Mouse (Mus musculus): ENCODE measurements at regions not wholly inside any gene's neighbourhood (a gene's known extent, or its start where the extent isn't known, plus 50 kb on each side); places are given as distances from the start of the nearest gene placed in this dataset.

DNA sequence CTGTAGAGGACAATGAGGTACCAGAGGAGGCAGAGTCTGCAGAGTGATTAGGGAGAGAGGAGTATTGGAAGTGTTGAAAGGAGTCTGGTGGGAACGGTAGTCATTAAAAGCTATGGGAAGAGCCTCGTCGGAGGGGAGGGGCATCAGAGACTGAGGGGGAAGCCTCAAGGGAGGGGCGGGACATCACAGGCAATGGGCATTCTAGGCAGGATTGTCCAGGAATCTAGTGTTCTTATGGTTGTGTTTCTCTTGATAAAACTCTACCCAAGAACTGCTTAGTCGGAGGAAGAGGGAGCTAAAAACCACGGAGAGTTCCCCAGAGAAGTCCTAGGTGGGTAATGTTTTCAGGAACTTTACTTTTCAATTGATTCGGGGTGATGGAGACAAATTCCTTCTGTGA is 90.2 kb downstream of the Sec23ip start:
- H3K4me3 ChIP-seq (ENCODE audit: low read depth, low read length), result no peak overlapping the region
- no peak for ATAC-seq (ENCODE audit: insufficient read depth, low FRiP score, low TSS enrichment)
- 48% methylated on average over 7 of the region's 7 CpGs for WGBS
- H3K27me3 ChIP-seq (ENCODE audit: control insufficient read depth, insufficient read depth, low read length), result no peaks in the 10 kb centered on the region
- H3K9ac ChIP-seq (ENCODE audit: low read length), result no peak overlapping the region
- no peaks in the 10 kb centered on the region for H3K4me1 ChIP-seq (ENCODE audit: control insufficient read depth, insufficient read depth, low read length)
- no peaks in the 10 kb centered on the region for H3K9me3 ChIP-seq (ENCODE audit: control insufficient read depth, low read length)
- DNase-seq (ENCODE audit: low spot score), result no peak
- no peaks in the 10 kb centered on the region for H3K36me3 ChIP-seq (ENCODE audit: control insufficient read depth, insufficient read depth, low read length)
- H3K4me2 ChIP-seq (ENCODE audit: low read depth), result no peak overlapping the region
- H3K27ac ChIP-seq (ENCODE audit: low read depth, low read length), result no peak overlapping the region

DNA sequence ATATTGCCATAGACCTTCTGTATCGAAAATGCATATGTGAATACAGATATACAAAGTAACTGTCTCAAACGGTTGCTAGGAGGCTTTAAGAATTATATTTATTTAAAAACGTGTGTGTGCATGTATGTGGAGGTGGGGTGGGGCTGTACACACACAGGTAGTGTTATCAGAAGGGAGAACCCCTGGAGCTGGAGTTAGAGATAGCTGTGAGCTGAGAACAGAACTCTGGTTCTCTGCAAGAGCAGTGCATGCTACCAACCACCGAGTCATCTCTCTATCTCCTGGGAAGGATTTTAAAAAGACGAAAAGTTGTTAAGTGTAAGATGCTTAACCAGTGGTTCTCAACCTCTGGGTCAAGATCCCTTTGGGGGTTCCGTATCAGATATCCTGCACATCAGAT is 91.7 kb downstream of the Sec23ip start:
- no peaks in the 10 kb centered on the region for H3K9me3 ChIP-seq (ENCODE audit: control insufficient read depth, low read length)
- H3K27ac ChIP-seq (ENCODE audit: low read depth, low read length), result no peak overlapping the region
- WGBS, result 82% methylated on average over 6 of the region's 6 CpGs
- H3K4me2 ChIP-seq (ENCODE audit: low read depth), result no peak overlapping the region
- ATAC-seq (ENCODE audit: insufficient read depth, low FRiP score, low TSS enrichment), result no peak
- no peaks in the 10 kb centered on the region for H3K27me3 ChIP-seq (ENCODE audit: control insufficient read depth, insufficient read depth, low read length)
- H3K9ac ChIP-seq (ENCODE audit: low read length), result no peak overlapping the region
- H3K36me3 ChIP-seq (ENCODE audit: control insufficient read depth, insufficient read depth, low read length), result no peaks in the 10 kb centered on the region
- no peak overlapping the region for H3K4me3 ChIP-seq (ENCODE audit: low read depth, low read length)
- H3K4me1 ChIP-seq (ENCODE audit: control insufficient read depth, insufficient read depth, low read length), result no peaks in the 10 kb centered on the region
- DNase-seq (ENCODE audit: low spot score), result no peak

DNA sequence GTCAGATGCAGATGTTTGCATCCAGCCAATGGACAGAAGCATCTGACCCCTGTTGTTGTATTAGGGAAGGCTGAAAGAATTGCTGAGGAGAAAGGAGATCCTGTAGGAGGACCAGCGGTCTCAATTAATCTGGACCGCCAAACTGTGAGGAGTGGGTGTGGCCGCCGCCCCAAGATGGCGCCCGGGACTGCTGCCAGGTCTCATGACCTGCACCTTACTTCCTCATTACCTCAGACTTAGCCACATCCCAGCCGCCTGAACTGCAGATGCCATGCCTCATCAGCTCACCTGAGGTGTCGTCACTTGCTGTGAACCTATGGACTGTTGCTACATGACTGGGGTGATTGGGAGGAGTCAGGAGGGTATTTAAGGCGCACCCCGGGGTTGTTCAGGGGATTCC is 97.8 kb downstream of the Sec23ip start:
- WGBS, result 96% methylated on average over 10 of the region's 10 CpGs
- no peak for ATAC-seq (ENCODE audit: insufficient read depth, low FRiP score, low TSS enrichment)

DNA sequence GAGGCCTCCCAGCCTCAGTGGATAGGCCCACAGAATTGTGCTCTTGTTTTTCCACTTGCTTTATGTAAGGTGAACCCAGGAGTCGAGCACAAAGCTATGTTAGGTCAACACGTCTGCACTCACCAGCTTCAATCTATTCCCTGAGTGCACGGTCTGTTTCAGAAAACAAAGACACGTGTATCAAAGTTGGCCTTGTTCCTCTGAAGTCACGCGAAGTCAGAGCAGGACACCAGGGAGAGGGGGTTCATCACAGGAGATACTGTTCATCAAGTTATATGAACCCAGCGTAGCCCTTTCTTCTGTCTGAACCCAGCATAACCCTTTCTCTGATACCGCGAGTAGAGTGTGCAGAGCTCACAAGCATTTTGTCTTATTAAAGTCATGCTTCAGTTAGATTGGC is 98.8 kb downstream of the Sec23ip start:
- Histone ChIP-seq H3K9me3 (ENCODE audit: control insufficient read depth, low read length) (no peaks in the 10 kb centered on the region), H3K36me3 (ENCODE audit: control insufficient read depth, insufficient read depth, low read length) (no peaks in the 10 kb centered on the region), H3K4me3 (ENCODE audit: low read depth, low read length) (no peak overlapping the region), H3K27me3 (ENCODE audit: control insufficient read depth, insufficient read depth, low read length) (no peaks in the 10 kb centered on the region), H3K4me2 (ENCODE audit: low read depth) (no peak overlapping the region), H3K9ac (ENCODE audit: low read length) (no peak overlapping the region), H3K27ac (ENCODE audit: low read depth, low read length) (no peak overlapping the region), H3K4me1 (ENCODE audit: control insufficient read depth, insufficient read depth, low read length) (no peaks in the 10 kb centered on the region)
- ATAC-seq (ENCODE audit: insufficient read depth, low FRiP score, low TSS enrichment) (no peak), DNase-seq (ENCODE audit: low spot score) (no peak)
- WGBS, result 88% methylated on average over 9 of the region's 9 CpGs

More for the DNA sequence above, 97.8 kb downstream of the Sec23ip start:
- no peak overlapping the region for H3K9ac ChIP-seq (ENCODE audit: low read length)
- H3K36me3 ChIP-seq (ENCODE audit: control insufficient read depth, insufficient read depth, low read length), result no peaks in the 10 kb centered on the region
- no peaks in the 10 kb centered on the region for H3K4me1 ChIP-seq (ENCODE audit: control insufficient read depth, insufficient read depth, low read length)
- no peaks in the 10 kb centered on the region for H3K9me3 ChIP-seq (ENCODE audit: control insufficient read depth, low read length)
- DNase-seq (ENCODE audit: low spot score), result no peak
- H3K4me2 ChIP-seq (ENCODE audit: low read depth), result no peak overlapping the region
- no peak overlapping the region for H3K27ac ChIP-seq (ENCODE audit: low read depth, low read length)
- H3K4me3 ChIP-seq (ENCODE audit: low read depth, low read length), result no peak overlapping the region
- no peaks in the 10 kb centered on the region for H3K27me3 ChIP-seq (ENCODE audit: control insufficient read depth, insufficient read depth, low read length)

DNA sequence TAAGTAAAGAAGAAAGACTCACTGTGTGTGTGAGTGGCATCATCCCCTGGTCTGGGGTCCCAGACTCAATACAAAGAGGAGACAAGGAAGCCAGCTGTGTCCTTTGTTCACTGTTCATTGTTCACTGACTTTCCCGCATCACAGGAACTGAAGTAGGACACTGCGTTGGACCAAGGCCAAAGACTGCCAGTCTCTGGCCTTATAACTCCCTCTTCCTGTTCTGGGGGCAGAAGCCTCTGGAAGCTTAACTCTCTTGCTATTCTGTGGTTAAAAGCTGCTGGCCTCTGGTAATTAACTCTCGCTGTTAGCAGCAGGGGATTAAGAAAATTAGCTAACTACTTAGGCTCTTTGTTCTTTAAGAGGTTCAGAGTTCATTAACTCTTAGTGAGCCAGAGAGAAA is 104.5 kb downstream of the Sec23ip start:
- WGBS, result 13% methylated on average over 3 of the region's 3 CpGs
- Histone ChIP-seq H3K4me2 (ENCODE audit: low read depth) (no peak overlapping the region), H3K9me3 (ENCODE audit: control insufficient read depth, low read length) (no peaks in the 10 kb centered on the region), H3K27me3 (ENCODE audit: control insufficient read depth, insufficient read depth, low read length) (no peaks in the 10 kb centered on the region), H3K4me3 (ENCODE audit: low read depth, low read length) (no peak overlapping the region), H3K4me1 (ENCODE audit: control insufficient read depth, insufficient read depth, low read length) (no peaks in the 10 kb centered on the region), H3K27ac (ENCODE audit: low read depth, low read length) (no peak overlapping the region), H3K9ac (ENCODE audit: low read length) (no peak overlapping the region), H3K36me3 (ENCODE audit: control insufficient read depth, insufficient read depth, low read length) (no peaks in the 10 kb centered on the region)
- ATAC-seq (ENCODE audit: insufficient read depth, low FRiP score, low TSS enrichment), result no peak
- no peak for DNase-seq (ENCODE audit: low spot score)

DNA sequence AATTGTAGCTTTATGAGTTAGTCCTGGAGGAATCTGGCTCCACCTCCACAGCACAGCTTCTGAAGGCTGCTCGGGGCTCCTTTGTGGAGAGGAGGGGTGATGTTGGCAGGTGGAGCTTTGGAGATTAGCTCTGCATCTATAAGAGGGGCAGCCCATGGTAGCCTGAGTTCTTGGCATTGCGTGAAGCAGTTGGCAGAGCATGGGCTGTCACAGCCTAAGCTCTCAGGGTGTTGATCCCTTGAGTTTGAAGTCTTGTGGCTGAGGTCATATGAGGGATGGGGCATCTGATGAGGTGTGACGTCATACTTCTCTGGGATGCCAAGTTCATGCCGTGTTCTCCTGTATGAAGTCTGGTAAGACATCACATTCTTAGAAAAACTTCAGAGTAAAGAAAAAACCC is 109.5 kb downstream of the Sec23ip start:
- H3K9me3 ChIP-seq (ENCODE audit: control insufficient read depth, low read length), result no peaks in the 10 kb centered on the region
- no peak overlapping the region for H3K9ac ChIP-seq (ENCODE audit: low read length)
- no peaks in the 10 kb centered on the region for H3K27me3 ChIP-seq (ENCODE audit: control insufficient read depth, insufficient read depth, low read length)
- ATAC-seq (ENCODE audit: insufficient read depth, low FRiP score, low TSS enrichment) (no peak), DNase-seq (ENCODE audit: low spot score) (no peak)
- H3K4me1 ChIP-seq (ENCODE audit: control insufficient read depth, insufficient read depth, low read length), result no peaks in the 10 kb centered on the region
- whole genome bisulfite sequencing, result 74% methylated on average over 4 of the region's 4 CpGs
- H3K4me2 ChIP-seq (ENCODE audit: low read depth), result no peak overlapping the region
- no peaks in the 10 kb centered on the region for H3K36me3 ChIP-seq (ENCODE audit: control insufficient read depth, insufficient read depth, low read length)
- no peak overlapping the region for H3K4me3 ChIP-seq (ENCODE audit: low read depth, low read length)
- H3K27ac ChIP-seq (ENCODE audit: low read depth, low read length), result no peak overlapping the region

DNA sequence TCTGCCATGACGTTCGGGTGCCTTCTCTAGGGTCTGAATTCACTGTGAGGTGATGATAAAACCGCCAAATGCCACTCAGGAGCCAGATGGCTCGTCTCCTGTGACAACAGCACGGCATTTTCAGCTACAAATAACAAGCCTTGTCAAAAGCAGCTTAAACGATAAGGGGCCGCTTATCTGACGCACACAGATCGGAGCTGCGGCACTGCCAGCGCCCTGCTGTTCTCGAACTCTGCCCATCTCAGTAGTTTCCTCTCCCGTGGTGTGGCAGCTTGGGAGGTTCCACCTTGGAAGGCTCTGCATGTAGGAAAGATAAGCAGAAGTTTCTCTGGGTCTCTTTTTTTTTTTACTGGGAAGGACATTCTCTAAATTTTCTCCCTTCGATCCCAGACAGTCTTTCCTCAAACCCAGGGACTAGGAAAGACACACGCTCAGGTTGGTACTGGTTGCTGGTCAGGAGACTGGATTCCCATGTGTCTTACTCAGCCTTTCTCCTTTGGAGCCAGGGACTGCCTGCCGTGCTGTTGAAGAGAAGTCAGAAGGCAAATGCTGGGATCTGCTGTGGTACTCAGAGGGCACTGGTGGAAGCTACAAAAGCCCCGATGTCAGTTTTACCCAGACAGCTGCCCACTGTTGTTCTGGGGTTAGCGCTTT is 110.1 kb downstream of the Sec23ip start:
- no peak for DNase-seq (ENCODE audit: low spot score)
- WGBS, result 75% methylated on average over 18 of the region's 18 CpGs

DNA sequence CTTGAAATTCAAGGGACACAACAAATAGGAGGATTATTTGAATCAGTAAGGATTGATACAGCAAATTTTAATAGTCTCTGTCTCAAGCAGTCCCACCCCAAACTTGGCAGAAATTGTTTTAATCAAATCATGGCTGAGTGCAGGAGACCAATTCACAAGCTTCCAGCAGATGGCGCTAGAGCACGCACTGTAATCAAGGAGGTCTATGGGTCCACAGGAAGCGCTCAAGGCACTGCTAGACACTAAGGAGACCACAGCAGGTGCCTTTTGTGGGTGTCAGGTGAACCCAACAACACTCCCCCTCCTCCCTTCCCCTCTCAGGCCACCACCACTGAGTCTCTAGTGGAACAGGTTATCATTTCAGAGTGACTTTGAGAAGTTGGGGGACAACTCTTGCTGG is 115.4 kb downstream of the Sec23ip start:
- Histone ChIP-seq H3K4me1 (ENCODE audit: control insufficient read depth, insufficient read depth, low read length) (no peaks in the 10 kb centered on the region), H3K36me3 (ENCODE audit: control insufficient read depth, insufficient read depth, low read length) (no peaks in the 10 kb centered on the region), H3K9me3 (ENCODE audit: control insufficient read depth, low read length) (no peaks in the 10 kb centered on the region), H3K4me2 (ENCODE audit: low read depth) (no peak overlapping the region), H3K27ac (ENCODE audit: low read depth, low read length) (no peak overlapping the region), H3K9ac (ENCODE audit: low read length) (no peak overlapping the region), H3K27me3 (ENCODE audit: control insufficient read depth, insufficient read depth, low read length) (no peaks in the 10 kb centered on the region), H3K4me3 (ENCODE audit: low read depth, low read length) (no peak overlapping the region)
- ATAC-seq (ENCODE audit: insufficient read depth, low FRiP score, low TSS enrichment) (no peak), DNase-seq (ENCODE audit: low spot score) (peak; percentile 76)
- 5% methylated on average over 3 of the region's 3 CpGs for WGBS

More for the DNA sequence above, 110.1 kb downstream of the Sec23ip start:
- no peak overlapping the region for H3K9ac ChIP-seq (ENCODE audit: low read length)
- H3K9me3 ChIP-seq (ENCODE audit: control insufficient read depth, low read length), result no peaks in the 10 kb centered on the region
- no peaks in the 10 kb centered on the region for H3K36me3 ChIP-seq (ENCODE audit: control insufficient read depth, insufficient read depth, low read length)
- ATAC-seq (ENCODE audit: insufficient read depth, low FRiP score, low TSS enrichment), result no peak
- no peaks in the 10 kb centered on the region for H3K27me3 ChIP-seq (ENCODE audit: control insufficient read depth, insufficient read depth, low read length)
- H3K4me2 ChIP-seq (ENCODE audit: low read depth), result no peak overlapping the region
- H3K27ac ChIP-seq (ENCODE audit: low read depth, low read length), result no peak overlapping the region
- H3K4me1 ChIP-seq (ENCODE audit: control insufficient read depth, insufficient read depth, low read length), result no peaks in the 10 kb centered on the region
- H3K4me3 ChIP-seq (ENCODE audit: low read depth, low read length), result no peak overlapping the region

DNA sequence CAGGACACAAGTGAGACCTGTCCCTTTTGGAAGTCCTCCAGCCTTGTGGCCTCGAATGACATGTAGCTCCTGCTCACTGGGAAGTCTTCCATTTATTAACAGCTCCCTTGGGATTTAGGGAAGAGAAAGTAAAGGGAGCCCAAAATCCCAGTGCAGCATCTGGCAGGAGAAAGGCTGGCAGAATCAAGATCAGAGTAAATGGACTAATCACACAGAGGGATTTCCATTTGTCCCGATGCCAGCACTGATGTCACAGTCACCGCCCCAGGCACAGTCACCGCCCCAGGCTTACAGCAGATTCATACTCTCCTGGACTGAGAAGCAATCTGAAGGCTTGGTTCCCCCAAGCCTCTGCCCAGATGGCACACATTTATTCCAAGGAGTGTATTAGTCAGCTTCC is 116.0 kb downstream of the Sec23ip start:
- no peaks in the 10 kb centered on the region for H3K4me1 ChIP-seq (ENCODE audit: control insufficient read depth, insufficient read depth, low read length)
- H3K27me3 ChIP-seq (ENCODE audit: control insufficient read depth, insufficient read depth, low read length), result no peaks in the 10 kb centered on the region
- no peaks in the 10 kb centered on the region for H3K9me3 ChIP-seq (ENCODE audit: control insufficient read depth, low read length)
- DNase-seq (ENCODE audit: low spot score) (no peak), ATAC-seq (ENCODE audit: insufficient read depth, low FRiP score, low TSS enrichment) (no peak)
- H3K4me3 ChIP-seq (ENCODE audit: low read depth, low read length), result no peak overlapping the region
- no peaks in the 10 kb centered on the region for H3K36me3 ChIP-seq (ENCODE audit: control insufficient read depth, insufficient read depth, low read length)
- H3K4me2 ChIP-seq (ENCODE audit: low read depth), result no peak overlapping the region
- H3K27ac ChIP-seq (ENCODE audit: low read depth, low read length), result no peak overlapping the region
- WGBS, result 76% methylated on average over 4 of the region's 4 CpGs
- H3K9ac ChIP-seq (ENCODE audit: low read length), result no peak overlapping the region
